Mouse (Mus musculus) kidney, adult 18-20 months (tissue): ENCODE measurements around the gene Itfg2.

Experiments
- DNase-seq: peaks from one replicate; pipeline ENCODE4 v3.0.0; 2021

The Itfg2 gene

GRCm38 (mm10) chr6:128424269-128425019, at the start of gene Itfg2:
Gene Itfg2, minus strand, starts transcription at chr6:128424931.
- DNase-seq: peak; percentile 98

- no peak for DNase-seq
Measured at GRCm38 (mm10) chr6:128474112-128474511, 49.4 kb upstream of the Itfg2 start.

GRCm38 (mm10) chr6:128469451-128469850, 44.7 kb upstream of the Itfg2 start:
- peak; percentile 29 for DNase-seq

GRCm38 (mm10) chr6:128467298-128467697, 42.6 kb upstream of the Itfg2 start:
- no peak for DNase-seq

GRCm38 (mm10) chr6:128466563-128466962, 41.8 kb upstream of the Itfg2 start:
- no peak for DNase-seq

- no peak for DNase-seq
Measured at GRCm38 (mm10) chr6:128466043-128466442, 41.3 kb upstream of the Itfg2 start.

- DNase-seq: no peak
Measured at GRCm38 (mm10) chr6:128464996-128465395, 40.3 kb upstream of the Itfg2 start.

GRCm38 (mm10) chr6:128461606-128462005, 36.9 kb upstream of the Itfg2 start:
- DNase-seq: no peak

GRCm38 (mm10) chr6:128460729-128461503, 36.2 kb upstream of the Itfg2 start:
- no peak for DNase-seq

GRCm38 (mm10) chr6:128460321-128460720, 35.6 kb upstream of the Itfg2 start:
- no peak for DNase-seq

GRCm38 (mm10) chr6:128457186-128457585, 32.5 kb upstream of the Itfg2 start:
- no peak for DNase-seq

GRCm38 (mm10) chr6:128455835-128456605, 31.3 kb upstream of the Itfg2 start:
- no peak for DNase-seq

- no peak for DNase-seq
Measured at GRCm38 (mm10) chr6:128447063-128447462, 22.3 kb upstream of the Itfg2 start.

GRCm38 (mm10) chr6:128445761-128446535, 21.2 kb upstream of the Itfg2 start:
- peak; percentile 65 for DNase-seq

GRCm38 (mm10) chr6:128440238-128440637, 15.5 kb upstream of the Itfg2 start:
- no peak for DNase-seq

- peak; percentile 53 for DNase-seq
Measured at GRCm38 (mm10) chr6:128438871-128439341, 14.2 kb upstream of the Itfg2 start.

- peak; percentile 94 for DNase-seq
Measured at GRCm38 (mm10) chr6:128438317-128438870, 13.7 kb upstream of the Itfg2 start, which contains the start of gene Fkbp4. Gene Fkbp4, minus strand, starts transcription at chr6:128438677.

- peak; percentile 83 for DNase-seq
Measured at GRCm38 (mm10) chr6:128437731-128438316, 13.1 kb upstream of the Itfg2 start.

GRCm38 (mm10) chr6:128437288-128437687, 12.6 kb upstream of the Itfg2 start:
- DNase-seq: no peak

GRCm38 (mm10) chr6:128436356-128437005, 11.8 kb upstream of the Itfg2 start:
- DNase-seq: no peak

GRCm38 (mm10) chr6:128435474-128435873, 10.7 kb upstream of the Itfg2 start:
- DNase-seq: peak; percentile 84
